ENCODE assay signal across 7 mouse cellular contexts in genomic region chrX:7815016-7815415, GRCm38 (mm10). TPM values are rescaled to one million over a fixed set of nuclear protein-coding genes. Genes with fewer than 3 reads are reported as not detected.
DNase-seq lines count a peak whose midpoint lies in the region; ATAC-seq and TF ChIP-seq lines count a peak whose summit lies in the region.
"Not testable (repeated sequence)": the region's sequence is repeated elsewhere in the genome, so short reads cannot be mapped to it uniquely, and the experiment has no call there.

No protein-coding gene starts in this region.

- DNase-seq in MEL (ENCODE audit: low read depth, low spot score) = peak; percentile 62
- DNase-seq in embryo, embryonic 10 days (ENCODE audit: low spot score) = peak; percentile 5
- DNase-seq in heart, adult 2 months; liver, embryonic 14.5 days (ENCODE audit: low read depth in 3 of 3, low spot score in 3 of 3): not testable (repeated sequence)
- peak; percentile 16 for DNase-seq in kidney, postnatal 0 days (ENCODE audit: low spot score)
- peak; percentile 5 for DNase-seq in midbrain, postnatal 0 days (ENCODE audit: low spot score)
- DNase-seq in spleen, postnatal 4 days (ENCODE audit: low spot score in 2 of 2) = peak; percentile 67 to 81

- not testable (repeated sequence) for H3K9ac ChIP-seq in MEL (ENCODE audit: control insufficient read depth, low read depth, low read length, poor library complexity, severe bottlenecking); heart, adult 2 months (ENCODE audit: low read depth, low read length); kidney, postnatal 0 days (ENCODE audit: low read depth, low read length); liver, embryonic 14.5 days (replicated peaks); midbrain, postnatal 0 days (replicated peaks; ENCODE audit: low read length, poor library complexity, severe bottlenecking)

- H3K9me3 ChIP-seq in MEL (replicated peaks; ENCODE audit: insufficient read depth, low read length); kidney, postnatal 0 days (replicated peaks; ENCODE audit: low read length); liver, embryonic 14.5 days (ENCODE audit: control insufficient read depth, low read length); midbrain, postnatal 0 days (ENCODE audit: low read length): not testable (repeated sequence)

- peak; percentile 51 to 67 (median 60) for TF ChIP-seq CTCF in MEL (IDR thresholded peaks at IDR 0.05 in 2 of 3, conservative IDR thresholded peaks at IDR 0.05 in 1 of 3; ENCODE audit: control insufficient read depth in 1 of 3, insufficient read depth in 1 of 3, low read depth in 2 of 3, low read length in 3 of 3, poor library complexity in 1 of 3, severe bottlenecking in 1 of 3)
- TF ChIP-seq CTCF in heart, adult 2 months (IDR thresholded peaks at IDR 0.05) = peak; percentile 57
- peak; percentile 51; the same call in 1 of the 2 replicates for TF ChIP-seq CTCF in kidney, postnatal 0 days (IDR thresholded peaks at IDR 0.05; ENCODE audit: low read depth)
- TF ChIP-seq CTCF in liver, embryonic 14.5 days (IDR thresholded peaks at IDR 0.05; ENCODE audit: low read depth) = peak; percentile 74
- TF ChIP-seq CTCF in midbrain, postnatal 0 days (IDR thresholded peaks at IDR 0.05) = peak; percentile 62

- H3K79me2 ChIP-seq in MEL (ENCODE audit: control insufficient read depth, insufficient read depth, low read length, poor library complexity); heart, adult 2 months (replicated peaks; ENCODE audit: control insufficient read depth, insufficient read depth, low read length): not testable (repeated sequence)

- TF ChIP-seq RAD21 in MEL (IDR thresholded peaks at IDR 0.05; ENCODE audit: low read depth, low read length) = peak; percentile 47

- TF ChIP-seq EP300 in MEL (IDR thresholded peaks at IDR 0.05; ENCODE audit: low read depth in 1 of 2, low read length in 2 of 2); heart, adult 2 months (IDR thresholded peaks at IDR 0.05; ENCODE audit: insufficient read depth, low read depth, low read length); liver, embryonic 14.5 days (IDR thresholded peaks at IDR 0.05; ENCODE audit: low read depth): not testable (repeated sequence)

- not testable (repeated sequence) for TF ChIP-seq POLR2A in MEL (IDR thresholded peaks at IDR 0.05; ENCODE audit: control insufficient read depth in 1 of 2, insufficient read depth in 1 of 2, low read depth in 1 of 2, low read length in 2 of 2, poor library complexity in 1 of 2); heart, adult 2 months (IDR thresholded peaks at IDR 0.05; ENCODE audit: insufficient read depth, low read depth, low read length)

- intact Hi-C loops in heart, adult 2 months (cut with DNase I) = not testable (repeated sequence)

- H3K27ac ChIP-seq in MEL (ENCODE audit: control insufficient read depth, low read depth, low read length); heart, adult 2 months; kidney, postnatal 0 days; liver, embryonic 14.5 days; midbrain, postnatal 0 days (ENCODE audit: low read depth, low read length): not testable (repeated sequence)

- H3K4me3 ChIP-seq in MEL (ENCODE audit: control insufficient read depth in 1 of 2, insufficient read depth in 1 of 2, low read depth in 2 of 2, low read length in 2 of 2); heart, adult 2 months; kidney, postnatal 0 days (replicated peaks; ENCODE audit: low read depth, low read length); liver, embryonic 14.5 days (ENCODE audit: insufficient read depth in 1 of 2, low read depth in 2 of 2, low read length in 2 of 2); midbrain, postnatal 0 days (ENCODE audit: low read depth, low read length): not testable (repeated sequence)

- WGBS in heart, adult 2 months = 58% methylated on average over 8 of the region's 8 CpGs
- WGBS in kidney, postnatal 0 days = 59% methylated on average over 8 of the region's 8 CpGs
- 39% methylated on average over 8 of the region's 8 CpGs for WGBS in liver, embryonic 14.5 days (ENCODE audit: insufficient replicate concordance)
- WGBS in midbrain, postnatal 0 days = 45% methylated on average over 8 of the region's 8 CpGs

- H3K4me1 ChIP-seq in MEL (ENCODE audit: control insufficient read depth in 1 of 2, insufficient read depth in 2 of 2, low read length in 2 of 2); heart, adult 2 months (ENCODE audit: control insufficient read depth, insufficient read depth, low read length); kidney, postnatal 0 days (replicated peaks; ENCODE audit: insufficient read depth, low read length); liver, embryonic 14.5 days (replicated peaks; ENCODE audit: control insufficient read depth in 2 of 2, insufficient read depth in 2 of 2, low read length in 1 of 2); midbrain, postnatal 0 days (ENCODE audit: insufficient read depth, low read length): not testable (repeated sequence)

- not testable (repeated sequence) for H3K27me3 ChIP-seq in MEL (ENCODE audit: control insufficient read depth in 1 of 2, insufficient read depth in 2 of 2, low read length in 2 of 2); heart, adult 2 months (ENCODE audit: control insufficient read depth, insufficient read depth, low read length); kidney, postnatal 0 days (ENCODE audit: insufficient read depth, low read length); liver, embryonic 14.5 days (ENCODE audit: control insufficient read depth, insufficient read depth, low read length); midbrain, postnatal 0 days (ENCODE audit: insufficient read depth, low read length)

- H3K36me3 ChIP-seq in MEL (ENCODE audit: control insufficient read depth in 1 of 2, insufficient read depth in 2 of 2, low read length in 2 of 2); heart, adult 2 months (ENCODE audit: control insufficient read depth, insufficient read depth, low read length); kidney, postnatal 0 days (ENCODE audit: insufficient read depth, low read length); liver, embryonic 14.5 days (replicated peaks; ENCODE audit: control insufficient read depth, insufficient read depth, low read depth): not testable (repeated sequence)
- H3K36me3 ChIP-seq in midbrain, postnatal 0 days (ENCODE audit: insufficient read depth, low read length) = peaks cover 12% of the 10 kb centered on the region; the same call in 1 of the 2 replicates

- ATAC-seq in kidney, postnatal 0 days (replicated peaks; ENCODE audit: low FRiP score, low read depth); liver, embryonic 14.5 days (ENCODE audit: insufficient read depth); midbrain, postnatal 0 days (ENCODE audit: low FRiP score): not testable (repeated sequence)

- not testable (repeated sequence) for H3K4me2 ChIP-seq in kidney, postnatal 0 days (ENCODE audit: low read length); liver, embryonic 14.5 days (ENCODE audit: low read depth); midbrain, postnatal 0 days (ENCODE audit: low read depth, low read length, poor library complexity, severe bottlenecking)

RNA-seq across cellular contexts. Expression of gene Kcnd1, which starts 7.1 kb away (rescaled TPM):
- 0.26 and 0.31 TPM in 2 replicates for total RNA-seq in MEL (2012; rRNA removed)
- 1 to 10 TPM in 1 of 2 experiments, not detected in 1; 1.4 TPM for polyA plus RNA-seq in MEL (2012; ENCODE audit: insufficient read depth in 1 of 2, insufficient read length in 2 of 2, low read depth in 1 of 2, low replicate concordance in 2 of 2, missing spikeins in 1 of 2)
- total RNA-seq in heart, adult 2 months (2021) = under 1 TPM; 0.21 to 0.27 TPM
- polyA plus RNA-seq in heart, adult 2 months (2012; rRNA removed) = 0.59 and 1.2 TPM in 2 replicates
- polyA plus RNA-seq in kidney, postnatal 0 days (2015; fragmentation: Nextera tagmentation; extraction: Ambion mirVana) = 0.68 and 0.83 TPM in 2 replicates
- 0.37 and 0.43 TPM in 2 replicates for polyA plus RNA-seq in liver, embryonic 14.5 days (2012; rRNA removed)
- 0.19 TPM in 2 replicates for polyA plus RNA-seq in liver, embryonic 14.5 days (2014; fragmentation: Nextera tagmentation; extraction: Ambion mirVana)
- total RNA-seq in midbrain, postnatal 0 days (2014; rRNA removed) = 3.1 and 5.2 TPM in 2 replicates
- polyA plus RNA-seq in midbrain, postnatal 0 days (2015; fragmentation: Nextera tagmentation; extraction: Ambion mirVana) = 4.6 and 5.3 TPM in 2 replicates

RNA-seq across cellular contexts. Expression of gene Gripap1, which starts 25.5 kb away (rescaled TPM):
- 36.2 and 40.5 TPM in 2 replicates for total RNA-seq in MEL (2012; rRNA removed)
- 100 to 1,000 TPM in 1 of 2 experiments, 10 to 100 TPM in 1; 84.6 to 244 TPM for polyA plus RNA-seq in MEL (2012; ENCODE audit: insufficient read depth in 1 of 2, insufficient read length in 2 of 2, low read depth in 1 of 2, low replicate concordance in 2 of 2, missing spikeins in 1 of 2)
- total RNA-seq in heart, adult 2 months (2021) = 10 to 100 TPM; 20.8 to 24.6 TPM
- 25.3 and 38.9 TPM in 2 replicates for polyA plus RNA-seq in heart, adult 2 months (2012; rRNA removed)
- 29.6 and 30.1 TPM in 2 replicates for polyA plus RNA-seq in kidney, postnatal 0 days (2015; fragmentation: Nextera tagmentation; extraction: Ambion mirVana)
- polyA plus RNA-seq in liver, embryonic 14.5 days (2012; rRNA removed) = 23.3 and 31.3 TPM in 2 replicates
- polyA plus RNA-seq in liver, embryonic 14.5 days (2014; fragmentation: Nextera tagmentation; extraction: Ambion mirVana) = 17.7 and 19.7 TPM in 2 replicates
- 27.2 and 36.3 TPM in 2 replicates for total RNA-seq in midbrain, postnatal 0 days (2014; rRNA removed)
- 63.9 and 68.4 TPM in 2 replicates for polyA plus RNA-seq in midbrain, postnatal 0 days (2015; fragmentation: Nextera tagmentation; extraction: Ambion mirVana)

RNA-seq across cellular contexts. Expression of gene Otud5, which starts 26.1 kb away (rescaled TPM):
- total RNA-seq in MEL (2012; rRNA removed) = 76.4 and 82.6 TPM in 2 replicates
- 1,000 to 10,000 TPM in 1 of 2 experiments, 100 to 1,000 TPM in 1; 197 to 1,180 TPM for polyA plus RNA-seq in MEL (2012; ENCODE audit: insufficient read depth in 1 of 2, insufficient read length in 2 of 2, low read depth in 1 of 2, low replicate concordance in 2 of 2, missing spikeins in 1 of 2)
- 10 to 100 TPM; 20.3 to 24.5 TPM for total RNA-seq in heart, adult 2 months (2021)
- polyA plus RNA-seq in heart, adult 2 months (2012; rRNA removed) = 16.6 and 19.1 TPM in 2 replicates
- 31.8 and 36.8 TPM in 2 replicates for polyA plus RNA-seq in kidney, postnatal 0 days (2015; fragmentation: Nextera tagmentation; extraction: Ambion mirVana)
- 30.0 and 30.4 TPM in 2 replicates for polyA plus RNA-seq in liver, embryonic 14.5 days (2012; rRNA removed)
- 26.9 and 28.8 TPM in 2 replicates for polyA plus RNA-seq in liver, embryonic 14.5 days (2014; fragmentation: Nextera tagmentation; extraction: Ambion mirVana)
- 61.2 and 68.3 TPM in 2 replicates for total RNA-seq in midbrain, postnatal 0 days (2014; rRNA removed)
- polyA plus RNA-seq in midbrain, postnatal 0 days (2015; fragmentation: Nextera tagmentation; extraction: Ambion mirVana) = 37.0 and 39.6 TPM in 2 replicates

RNA-seq across cellular contexts. Expression of gene Tfe3, which starts 52.7 kb away (rescaled TPM):
- 20.6 and 23.4 TPM in 2 replicates for total RNA-seq in MEL (2012; rRNA removed)
- 10 to 100 TPM in 1 of 2 experiments, not detected in 1; 64.7 TPM for polyA plus RNA-seq in MEL (2012; ENCODE audit: insufficient read depth in 1 of 2, insufficient read length in 2 of 2, low read depth in 1 of 2, low replicate concordance in 2 of 2, missing spikeins in 1 of 2)
- 10 to 100 TPM; 13.0 to 15.4 TPM for total RNA-seq in heart, adult 2 months (2021)
- 11.1 and 13.5 TPM in 2 replicates for polyA plus RNA-seq in heart, adult 2 months (2012; rRNA removed)
- 22.9 and 24.1 TPM in 2 replicates for polyA plus RNA-seq in kidney, postnatal 0 days (2015; fragmentation: Nextera tagmentation; extraction: Ambion mirVana)
- 4.6 and 4.7 TPM in 2 replicates for polyA plus RNA-seq in liver, embryonic 14.5 days (2012; rRNA removed)
- 5.7 and 7.3 TPM in 2 replicates for polyA plus RNA-seq in liver, embryonic 14.5 days (2014; fragmentation: Nextera tagmentation; extraction: Ambion mirVana)
- total RNA-seq in midbrain, postnatal 0 days (2014; rRNA removed) = 21.0 and 22.3 TPM in 2 replicates
- polyA plus RNA-seq in midbrain, postnatal 0 days (2015; fragmentation: Nextera tagmentation; extraction: Ambion mirVana) = 20.0 and 21.0 TPM in 2 replicates
